Mouse (Mus musculus): ENCODE data around the gene Etv4. TPM values are rescaled to one million over a fixed set of nuclear protein-coding genes. Genes with fewer than 3 reads are reported as not detected.

Etv4 gene
- polyA plus RNA-seq, 1 experiment from 2014 or later, result 51.2 TPM

DNA sequence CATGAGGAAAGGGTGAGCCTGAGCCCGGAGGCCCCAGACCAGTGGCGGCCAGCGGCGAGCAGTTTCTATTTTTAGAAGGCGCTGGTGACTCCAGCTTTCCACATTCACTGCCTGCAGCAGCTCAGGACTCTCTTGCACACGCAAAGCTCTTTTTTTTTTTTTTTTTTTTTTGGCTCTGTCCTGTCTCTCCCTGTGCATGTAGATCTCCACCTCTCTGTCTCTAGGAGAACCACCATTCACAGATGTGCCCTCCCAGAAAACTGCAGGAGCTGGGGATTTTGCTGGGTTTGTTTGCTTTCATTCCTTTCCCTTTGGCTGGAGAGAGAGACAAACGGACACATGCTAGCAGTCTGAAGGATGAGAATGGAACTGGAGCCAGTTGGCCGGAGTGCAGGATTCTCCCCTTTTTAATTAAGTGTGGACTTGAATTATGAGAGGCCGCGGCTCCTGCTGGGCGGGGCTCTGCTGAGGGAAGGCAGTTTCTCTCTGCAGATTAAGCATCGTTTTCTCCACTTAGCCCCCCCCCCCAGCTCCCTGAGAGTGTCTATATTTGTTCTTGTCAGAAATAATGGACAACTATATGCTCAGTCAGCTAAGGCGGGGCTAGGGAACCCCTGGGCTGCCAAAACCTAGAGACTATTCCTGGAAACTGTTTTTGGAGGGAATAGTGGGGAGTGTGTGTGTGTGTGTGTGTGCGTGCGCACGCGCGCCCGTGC lies 5.8 kb upstream of the Etv4 start:
- in situ Hi-C loops (cut with MboI; ENCODE audit: low pct_unique_long_range_greater_than_20kb), result no loop called here
- ATAC-seq, result no peak
- no peak for TF ChIP-seq CTCF (IDR thresholded peaks at IDR 0.05)
- POLR2A ChIA-PET, result interaction anchor here (0.6 kb wide), 1 partner anchor 113 kb away, joined by 3 read pairs; no protein-coding TSS in a partner anchor
- peaks cover 11% of the 10 kb centered on the region for H3K27me3 ChIP-seq
- no peak for DNase-seq (ENCODE audit: low read depth, low spot score)
- CTCF ChIA-PET, result interaction anchor here (0.8 to 1.4 kb wide), 3 partner anchors 22 to 119 kb away, joined by 3 to 5 read pairs (median 4); no protein-coding TSS in a partner anchor

DNA sequence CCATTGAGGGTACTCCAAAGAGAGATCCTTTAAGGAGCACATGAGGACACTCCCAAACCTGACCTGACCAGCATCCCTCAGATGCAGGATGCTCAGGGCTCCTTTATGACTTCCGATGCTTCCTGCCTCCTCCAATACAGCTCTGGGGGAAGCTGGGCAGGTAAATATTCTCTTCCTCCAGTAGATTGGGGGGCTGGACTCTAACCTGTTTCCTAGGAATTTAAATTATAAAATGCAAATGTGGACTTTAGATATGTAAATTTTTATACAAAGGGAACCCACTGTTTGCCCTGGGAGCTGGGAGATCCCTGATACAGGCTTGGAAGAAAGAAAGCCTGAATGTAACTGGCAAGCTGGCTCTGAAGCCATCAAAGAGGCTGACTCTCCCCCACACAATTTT lies 2.3 kb upstream of the Etv4 start:
- ChIA-PET CTCF (interaction anchor here (0.7 kb wide), 1 partner anchor 118 kb away, joined by 4 read pairs; no protein-coding TSS in a partner anchor), POLR2A (interaction anchor here (0.7 kb wide), 1 partner anchor 19 kb away, joined by 3 read pairs; no protein-coding TSS in a partner anchor)
- peaks cover 14% of the 10 kb centered on the region for H3K27me3 ChIP-seq
- ATAC-seq (no peak), DNase-seq (ENCODE audit: low read depth, low spot score) (no peak)
- in situ Hi-C loops (cut with MboI; ENCODE audit: low pct_unique_long_range_greater_than_20kb), result no loop called here
- TF ChIP-seq CTCF (IDR thresholded peaks at IDR 0.05), result no peak

DNA sequence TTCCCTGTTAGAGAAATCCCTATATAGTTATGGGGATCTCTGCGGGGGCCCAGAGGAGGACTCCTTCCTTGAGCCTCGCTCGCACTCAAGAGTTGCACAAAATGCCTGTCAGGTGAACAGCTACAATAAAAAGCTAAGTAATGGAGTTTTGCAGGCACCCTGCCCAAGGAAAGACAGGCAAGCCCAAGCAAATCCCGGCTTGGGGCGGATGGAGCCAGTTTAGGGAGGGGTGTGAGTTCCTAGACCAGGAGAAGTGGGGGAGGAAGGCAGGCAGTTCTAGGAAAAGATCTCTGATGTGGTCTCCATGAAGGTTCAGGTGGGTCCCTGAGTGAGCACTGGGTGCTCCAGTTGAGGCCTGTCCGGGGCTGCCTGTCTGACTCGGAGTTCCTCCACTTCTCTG lies 1.5 kb upstream of the Etv4 start:
- ATAC-seq (no peak), DNase-seq (ENCODE audit: low read depth, low spot score) (no peak)
- ChIA-PET CTCF (interaction anchor here (1.5 kb wide), 1 partner anchor 27 kb away, joined by 4 read pairs; no protein-coding TSS in a partner anchor), POLR2A (no interaction called here)
- no peak for TF ChIP-seq CTCF (IDR thresholded peaks at IDR 0.05)
- in situ Hi-C loops (cut with MboI; ENCODE audit: low pct_unique_long_range_greater_than_20kb), result no loop called here
- H3K27me3 ChIP-seq, result peaks cover 14% of the 10 kb centered on the region

DNA sequence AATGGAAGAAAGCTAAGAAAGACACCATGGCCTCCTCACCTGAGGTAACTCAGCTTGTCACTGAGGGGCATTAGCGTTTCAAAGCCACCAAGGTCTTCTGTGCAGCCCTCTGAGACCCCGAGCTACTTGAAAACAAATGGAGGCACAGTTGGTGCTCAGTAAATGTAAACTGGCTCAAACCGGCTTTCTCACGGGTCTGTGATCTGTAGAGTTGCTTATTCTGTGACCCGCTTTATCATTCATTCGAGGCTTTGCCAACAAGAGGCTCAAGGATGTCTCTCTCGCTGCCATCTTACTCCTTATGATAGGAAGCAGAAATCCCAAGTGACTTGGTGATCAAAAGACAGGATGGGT lies 658 bp upstream of the Etv4 start:
- in situ Hi-C loops (cut with MboI; ENCODE audit: low pct_unique_long_range_greater_than_20kb), result no loop called here
- ChIA-PET POLR2A (interaction anchor here (0.8 kb wide), 1 partner anchor 11 kb away, joined by 5 read pairs; no protein-coding TSS in a partner anchor), CTCF (interaction anchor here (1.1 to 1.6 kb wide), 3 partner anchors 11 to 27 kb away, joined by 3 to 4 read pairs (median 3); no protein-coding TSS in a partner anchor)
- DNase-seq (ENCODE audit: low read depth, low spot score), result no peak
- no peak for TF ChIP-seq CTCF (IDR thresholded peaks at IDR 0.05)
- peaks cover 14% of the 10 kb centered on the region for H3K27me3 ChIP-seq
- no peak for ATAC-seq

DNA sequence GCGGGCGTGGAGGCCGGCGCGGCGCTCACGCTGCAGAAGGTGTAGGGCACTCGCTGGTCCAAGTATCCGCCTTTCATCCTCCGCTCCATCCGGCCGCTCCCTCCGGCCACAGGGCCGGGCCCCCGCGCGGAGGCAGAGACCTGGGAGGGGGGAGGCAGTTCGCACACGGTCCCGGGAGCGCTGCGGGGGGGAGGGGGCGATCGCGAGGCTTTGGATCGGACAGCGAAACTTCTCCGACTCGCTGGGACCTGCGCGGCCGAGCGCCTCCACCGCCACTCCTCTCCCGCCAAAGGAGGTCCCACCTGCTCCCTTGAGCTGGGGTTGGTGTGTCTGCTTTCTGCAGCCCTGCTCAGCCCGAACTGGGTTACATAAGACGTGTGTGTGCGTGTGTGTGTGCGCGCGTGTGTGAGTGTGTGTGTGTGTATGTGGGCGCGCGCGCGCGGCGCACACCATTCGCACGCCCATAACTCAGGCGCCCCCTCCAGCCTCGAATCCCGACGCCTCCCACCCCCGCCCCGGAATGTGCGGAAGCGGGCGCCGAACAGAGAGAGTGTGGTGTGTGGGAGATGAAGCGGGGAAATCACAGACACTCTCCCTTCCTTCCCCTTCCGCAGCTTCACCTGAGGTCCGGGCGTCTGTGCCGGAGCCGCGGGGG lies 556 bp downstream of the Etv4 start:
- no peak for TF ChIP-seq CTCF (IDR thresholded peaks at IDR 0.05)
- no peak for DNase-seq (ENCODE audit: low read depth, low spot score)
- peak; percentile 45 for ATAC-seq
- ChIA-PET CTCF (interaction anchor here (1.1 to 1.6 kb wide), 2 partner anchors 13 to 18 kb away, joined by 3 read pairs; no protein-coding TSS in a partner anchor), POLR2A (interaction anchor here (0.8 kb wide), 1 partner anchor 9 kb away, joined by 5 read pairs; no protein-coding TSS in a partner anchor)
- in situ Hi-C loops (cut with MboI; ENCODE audit: low pct_unique_long_range_greater_than_20kb), result no loop called here
- H3K27me3 ChIP-seq, result peaks cover 14% of the 10 kb centered on the region

DNA sequence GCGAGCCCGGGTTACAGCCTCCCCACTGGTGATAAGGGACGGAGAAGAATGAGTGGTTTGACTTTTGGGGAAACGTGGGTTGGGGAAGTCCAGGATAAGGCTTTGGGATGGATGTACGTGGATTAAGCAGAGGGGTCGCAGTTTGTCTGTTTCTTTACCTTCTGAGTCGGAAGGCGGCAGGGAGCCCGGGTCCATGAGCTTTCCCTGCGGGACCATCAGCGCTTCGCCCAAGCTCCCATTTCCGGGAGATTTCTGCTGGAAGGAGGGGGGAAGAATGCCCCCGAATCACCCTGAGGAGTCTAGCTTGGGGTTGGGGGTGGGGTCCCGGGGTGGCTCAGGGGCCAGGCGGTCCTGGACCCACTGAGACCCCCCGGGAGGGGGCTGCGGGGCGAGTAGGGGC lies 1.1 kb downstream of the Etv4 start:
- DNase-seq (ENCODE audit: low read depth, low spot score), result no peak
- CTCF ChIA-PET, result no interaction called here
- POLR2A ChIA-PET, result no interaction called here
- no peak for TF ChIP-seq CTCF (IDR thresholded peaks at IDR 0.05)
- in situ Hi-C loops (cut with MboI; ENCODE audit: low pct_unique_long_range_greater_than_20kb), result no loop called here
- peaks cover 14% of the 10 kb centered on the region for H3K27me3 ChIP-seq
- ATAC-seq, result no peak

DNA sequence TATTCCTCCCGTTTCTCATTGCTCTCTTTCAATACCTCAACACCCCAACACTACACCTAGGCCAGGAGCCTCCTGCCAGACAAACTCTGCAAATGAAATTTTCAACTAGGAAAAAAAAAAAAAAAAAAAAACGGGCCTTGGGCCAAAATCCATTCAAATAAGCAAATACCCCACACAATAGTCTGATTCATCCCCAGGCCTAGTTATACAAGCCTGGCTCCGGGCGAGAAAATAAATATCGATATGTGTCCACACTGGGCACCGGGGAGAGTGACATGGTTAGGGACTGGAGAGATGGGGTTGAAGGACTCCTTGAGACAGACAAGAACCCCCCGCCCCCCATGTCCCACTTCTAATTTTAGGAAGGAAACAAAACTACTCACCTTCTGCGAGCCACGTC lies 1.6 kb downstream of the Etv4 start:
- TF ChIP-seq CTCF (IDR thresholded peaks at IDR 0.05), result no peak
- ATAC-seq (no peak), DNase-seq (ENCODE audit: low read depth, low spot score) (no peak)
- in situ Hi-C loops (cut with MboI; ENCODE audit: low pct_unique_long_range_greater_than_20kb), result no loop called here
- CTCF ChIA-PET, result no interaction called here
- peaks cover 14% of the 10 kb centered on the region for H3K27me3 ChIP-seq
- POLR2A ChIA-PET, result no interaction called here

DNA sequence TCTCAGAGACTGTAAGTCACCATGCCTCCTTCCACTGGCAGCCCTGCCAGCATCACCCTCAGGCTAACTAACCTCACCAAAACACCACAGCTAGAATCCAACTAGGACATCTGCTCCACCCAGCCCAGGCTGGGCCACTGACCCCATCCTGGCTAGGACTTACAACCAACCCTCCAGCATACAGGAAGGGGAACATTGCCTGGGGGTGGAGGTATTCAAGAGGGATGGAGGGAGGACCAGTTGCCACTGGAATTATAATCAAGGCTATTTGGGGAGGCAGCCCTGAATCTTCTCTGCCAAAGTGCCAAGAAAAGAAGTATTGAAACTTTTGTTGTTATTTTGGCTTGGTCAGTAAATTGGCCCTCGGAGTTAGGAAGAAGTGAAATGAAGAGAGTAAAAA lies 2.0 kb downstream of the Etv4 start:
- in situ Hi-C loops (cut with MboI; ENCODE audit: low pct_unique_long_range_greater_than_20kb), result no loop called here

DNA sequence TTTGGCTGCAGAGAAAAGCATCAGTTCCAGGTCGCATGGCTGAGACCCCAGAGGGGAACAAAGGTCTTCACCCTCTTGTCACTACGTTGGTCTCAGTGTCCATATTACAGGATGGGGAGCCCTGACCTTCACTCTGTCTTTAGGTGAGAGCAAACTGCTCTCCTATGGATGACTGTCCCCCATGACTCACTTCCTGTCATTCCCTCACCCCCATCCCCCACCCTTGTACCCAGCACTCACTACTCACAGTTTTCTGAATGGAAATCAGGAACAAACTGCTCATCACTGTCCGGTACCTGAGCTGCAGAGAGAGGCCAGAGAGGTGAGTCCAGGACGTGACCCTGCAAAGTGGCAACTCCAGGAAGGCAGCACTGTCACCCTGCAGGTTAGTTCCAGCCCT lies 8.3 kb downstream of the Etv4 start:
- CTCF ChIA-PET, result no interaction called here
- in situ Hi-C loops (cut with MboI; ENCODE audit: low pct_unique_long_range_greater_than_20kb), result no loop called here
- TF ChIP-seq CTCF (IDR thresholded peaks at IDR 0.05), result no peak
- H3K27me3 ChIP-seq, result no peaks in the 10 kb centered on the region
- DNase-seq (ENCODE audit: low read depth, low spot score), result no peak
- ATAC-seq, result no peak
- POLR2A ChIA-PET, result interaction anchor here (1.3 kb wide), 1 partner anchor 11 kb away, joined by 3 read pairs; no protein-coding TSS in a partner anchor

More for the DNA sequence above, 2.0 kb downstream of the Etv4 start:
- ChIA-PET CTCF (interaction anchor here (1.1 kb wide), 1 partner anchor 30 kb away, joined by 3 read pairs; no protein-coding TSS in a partner anchor), POLR2A (no interaction called here)
- ATAC-seq, result no peak
- peaks cover 14% of the 10 kb centered on the region for H3K27me3 ChIP-seq
- TF ChIP-seq CTCF (IDR thresholded peaks at IDR 0.05), result no peak
- DNase-seq (ENCODE audit: low read depth, low spot score), result no peak

DNA sequence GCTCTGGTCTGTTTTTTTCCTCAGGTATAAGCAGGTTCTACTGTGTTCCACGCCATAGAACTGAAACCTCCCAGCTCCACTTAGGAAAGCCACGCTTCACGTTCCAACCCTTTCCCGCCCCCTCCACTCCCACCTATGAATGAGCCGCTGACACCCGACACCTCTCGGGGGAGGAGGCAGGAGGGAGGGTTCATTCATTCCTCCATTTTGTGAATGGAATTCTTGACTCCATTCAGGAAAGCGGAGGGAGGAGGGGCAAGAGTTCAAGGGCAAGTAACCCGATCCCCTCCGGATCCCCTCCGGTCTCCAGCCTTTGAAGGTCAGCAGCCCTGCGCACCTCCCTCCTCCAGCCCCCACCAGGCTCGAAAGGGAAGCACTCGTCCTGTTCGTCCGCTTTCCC lies 12.7 kb downstream of the Etv4 start:
- in situ Hi-C loops (cut with MboI; ENCODE audit: low pct_unique_long_range_greater_than_20kb), result no loop called here
- no peak for ATAC-seq
- POLR2A ChIA-PET, result no interaction called here

DNA sequence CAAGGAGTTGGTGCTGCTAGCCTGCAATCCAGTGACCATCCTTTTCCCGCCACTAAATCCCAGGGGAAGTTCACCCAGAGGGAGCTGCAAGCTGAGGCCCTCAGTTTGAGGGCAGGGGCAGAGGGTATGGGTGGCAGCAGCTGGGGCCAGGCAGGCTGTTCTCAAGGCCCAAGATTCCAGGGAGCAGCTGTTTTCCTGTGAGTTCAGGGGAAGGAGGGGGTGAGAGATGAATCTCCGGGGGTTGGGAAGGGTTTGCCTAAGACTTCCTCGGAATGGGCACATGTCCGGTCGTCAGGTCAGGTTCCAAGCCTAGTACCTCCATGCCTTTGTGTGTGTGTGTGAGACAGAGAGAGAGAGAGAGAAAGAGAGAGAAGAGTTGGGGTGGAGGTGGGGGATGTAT lies 13.1 kb downstream of the Etv4 start:
- POLR2A ChIA-PET, result no interaction called here
- DNase-seq (ENCODE audit: low read depth, low spot score), result no peak
- in situ Hi-C loops (cut with MboI; ENCODE audit: low pct_unique_long_range_greater_than_20kb), result no loop called here
- H3K27me3 ChIP-seq, result no peaks in the 10 kb centered on the region
- no peak for ATAC-seq
- CTCF ChIA-PET, result no interaction called here
- no peak for TF ChIP-seq CTCF (IDR thresholded peaks at IDR 0.05)

More for the DNA sequence above, 12.7 kb downstream of the Etv4 start:
- DNase-seq (ENCODE audit: low read depth, low spot score), result no peak
- no peak for TF ChIP-seq CTCF (IDR thresholded peaks at IDR 0.05)
- CTCF ChIA-PET, result no interaction called here
- H3K27me3 ChIP-seq, result no peaks in the 10 kb centered on the region

Data from Patski (cell line).